Mouse (Mus musculus): Measurements from ENCODE around the gene Cldn10.

- TF ChIP-seq POLR2A (IDR thresholded peaks at IDR 0.05; ENCODE audit: extremely low read depth, insufficient read depth, low read length) (no peak), CTCF (IDR thresholded peaks at IDR 0.05; ENCODE audit: extremely low read depth, insufficient read depth, low read length) (no peak)
Measured at GRCm38 (mm10) chr14:118867366-118867765, 79.7 kb downstream of the Cldn10 start.

Measured in cortical plate, adult 2 months (tissue).